Mouse (Mus musculus): ENCODE data around the gene Cabp5. TPM values are rescaled to one million over a fixed set of nuclear protein-coding genes. Genes with fewer than 3 reads are reported as not detected.
"Not testable (repeated sequence)": the region's sequence is repeated elsewhere in the genome, so short reads cannot be mapped to it uniquely, and the experiment has no call there.

The Cabp5 gene
- not detected in 2 replicates for polyA plus RNA-seq (2015; fragmentation: Nextera tagmentation; extraction: Ambion mirVana)

DNA sequence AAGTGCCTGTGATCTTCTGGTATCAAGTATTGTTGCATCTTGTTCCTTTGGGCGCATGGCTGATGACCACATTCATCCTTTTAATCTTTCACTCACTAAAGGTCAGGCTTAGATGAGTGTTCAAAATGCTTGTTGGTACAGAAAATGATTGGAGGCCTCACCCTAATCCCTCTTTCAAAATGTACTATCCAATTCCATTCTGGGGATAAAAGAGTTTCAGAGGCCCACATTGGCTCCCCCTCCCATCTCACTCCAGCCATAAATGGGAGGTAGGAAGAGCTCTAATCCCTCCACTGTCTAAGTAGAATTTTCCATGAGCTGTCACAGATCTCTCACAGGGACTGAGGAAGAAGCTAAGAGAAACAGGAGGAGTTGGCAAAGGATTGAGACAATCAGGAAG, at the start of gene Cabp5:
TSS of gene Cabp5 (plus strand) at position 301 of the 400 bp plus-strand sequence.
- Histone ChIP-seq H3K4me1 (replicated peaks; ENCODE audit: control insufficient read depth, insufficient read depth) (no peaks in the 10 kb centered on the region), H3K4me3 (ENCODE audit: low read depth, low read length) (no peak within 1 kb of the TSS), H3K4me2 (replicated peaks; ENCODE audit: low read depth) (no peak within 1 kb of the TSS), H3K9me3 (ENCODE audit: control insufficient read depth, low read length) (no peaks in the 10 kb centered on the region), H3K9ac (ENCODE audit: low read length) (no peak within 1 kb of the TSS), H3K27ac (replicated peaks) (no peak within 1 kb of the TSS), H3K27me3 (ENCODE audit: control insufficient read depth, insufficient read depth, low read length) (no peaks in the 10 kb centered on the region), H3K36me3 (ENCODE audit: control insufficient read depth, insufficient read depth, low read length) (no peaks in the 10 kb centered on the region)
- no peak for ATAC-seq (ENCODE audit: low FRiP score, low TSS enrichment)
- 73% methylated on average over 1 of the region's 1 CpGs for WGBS
- no peak for DNase-seq (ENCODE audit: low spot score)
- TF ChIP-seq CTCF (IDR thresholded peaks at IDR 0.05; ENCODE audit: low read depth) = no peak
- no peak for TF ChIP-seq EP300 (optimal IDR thresholded peaks at IDR 0.05)

DNA sequence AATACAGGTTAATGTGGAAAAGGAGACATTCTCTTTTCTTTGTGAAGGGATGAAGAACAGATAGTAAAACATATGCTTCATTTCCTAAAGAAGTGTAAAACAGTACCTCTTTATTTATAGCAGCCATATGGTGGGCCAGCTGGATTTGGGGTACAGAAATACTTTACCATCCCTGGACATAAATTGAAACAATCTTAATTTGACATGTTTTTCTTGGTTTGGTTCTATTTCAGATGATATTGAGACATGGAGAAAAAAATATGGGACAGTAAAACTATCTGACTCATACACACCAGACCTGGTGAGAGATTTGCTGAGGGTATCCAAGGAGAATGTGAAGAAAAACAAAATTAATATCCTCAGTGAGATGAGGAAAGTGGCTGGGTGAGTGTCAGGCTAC, 42.0 kb upstream of the Cabp5 start:
- no peak for ATAC-seq (ENCODE audit: low FRiP score, low TSS enrichment)
- TF ChIP-seq CTCF (IDR thresholded peaks at IDR 0.05; ENCODE audit: low read depth) (no peak), EP300 (optimal IDR thresholded peaks at IDR 0.05) (no peak)

DNA sequence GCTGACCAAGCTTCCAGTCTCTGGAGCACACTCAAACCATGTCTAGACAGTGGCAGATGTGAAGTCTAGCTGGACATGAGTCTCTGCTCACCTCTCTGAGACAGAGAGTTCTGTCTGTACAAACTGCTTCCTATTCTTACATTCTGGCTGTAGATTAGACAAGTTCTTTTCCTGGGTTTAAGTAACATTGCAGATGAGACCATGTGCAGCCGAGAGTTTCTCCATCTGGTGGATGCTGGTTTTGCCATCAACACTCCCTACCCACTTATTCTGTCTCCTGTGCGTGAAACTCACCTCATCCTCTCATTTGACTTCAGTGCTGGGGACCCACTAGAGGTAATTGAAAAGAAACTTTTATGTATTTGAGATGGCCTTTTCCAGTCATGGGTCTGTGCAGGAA, 17.3 kb upstream of the Cabp5 start:
- H3K4me2 ChIP-seq (replicated peaks; ENCODE audit: low read depth) = no peak overlapping the region
- ATAC-seq (ENCODE audit: low FRiP score, low TSS enrichment) = no peak
- 78% methylated on average over 2 of the region's 2 CpGs for WGBS
- TF ChIP-seq EP300 (optimal IDR thresholded peaks at IDR 0.05) (no peak), CTCF (IDR thresholded peaks at IDR 0.05; ENCODE audit: low read depth) (no peak)
- H3K4me3 ChIP-seq (ENCODE audit: low read depth, low read length) = no peak overlapping the region
- no peaks in the 10 kb centered on the region for H3K27me3 ChIP-seq (ENCODE audit: control insufficient read depth, insufficient read depth, low read length)
- H3K36me3 ChIP-seq (ENCODE audit: control insufficient read depth, insufficient read depth, low read length) = no peaks in the 10 kb centered on the region
- no peaks in the 10 kb centered on the region for H3K9me3 ChIP-seq (ENCODE audit: control insufficient read depth, low read length)
- no peak for DNase-seq (ENCODE audit: low spot score)
- no peak overlapping the region for H3K27ac ChIP-seq (replicated peaks)
- no peak overlapping the region for H3K9ac ChIP-seq (ENCODE audit: low read length)
- H3K4me1 ChIP-seq (replicated peaks; ENCODE audit: control insufficient read depth, insufficient read depth) = no peaks in the 10 kb centered on the region

More for the DNA sequence above, 42.0 kb upstream of the Cabp5 start:
- no peak for DNase-seq (ENCODE audit: low spot score)
- H3K4me1 ChIP-seq (replicated peaks; ENCODE audit: control insufficient read depth, insufficient read depth) = no peaks in the 10 kb centered on the region
- no peak overlapping the region for H3K9ac ChIP-seq (ENCODE audit: low read length)
- H3K4me3 ChIP-seq (ENCODE audit: low read depth, low read length) = no peak overlapping the region
- no peak overlapping the region for H3K4me2 ChIP-seq (replicated peaks; ENCODE audit: low read depth)
- no peaks in the 10 kb centered on the region for H3K27me3 ChIP-seq (ENCODE audit: control insufficient read depth, insufficient read depth, low read length)
- H3K36me3 ChIP-seq (ENCODE audit: control insufficient read depth, insufficient read depth, low read length) = no peaks in the 10 kb centered on the region
- H3K9me3 ChIP-seq (ENCODE audit: control insufficient read depth, low read length) = no peaks in the 10 kb centered on the region
- no peak overlapping the region for H3K27ac ChIP-seq (replicated peaks)

DNA sequence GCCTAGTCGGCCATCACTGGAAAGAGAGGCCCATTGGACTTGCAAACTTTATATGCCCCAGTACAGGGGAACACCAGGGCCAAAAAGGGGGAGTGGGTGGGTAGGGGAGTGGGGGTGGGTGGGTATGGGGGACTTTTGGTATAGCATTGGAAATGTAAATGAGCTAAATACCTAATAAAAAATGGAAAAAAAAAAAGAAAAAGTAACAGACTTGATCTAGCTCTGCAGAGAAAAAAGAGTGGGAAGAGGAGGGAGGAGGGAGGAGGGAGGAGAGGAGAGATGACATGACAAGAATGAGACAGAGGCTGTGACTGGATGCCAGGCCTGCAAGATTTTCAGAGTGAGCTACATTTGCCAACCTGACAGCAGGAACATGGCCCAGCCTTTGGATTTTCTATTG, 52.6 kb downstream of the Cabp5 start, which contains the start of gene Bsph1:
TSS of gene Bsph1 (plus strand) at position 301 of the 400 bp plus-strand sequence.
- H3K27me3 ChIP-seq (ENCODE audit: control insufficient read depth, insufficient read depth, low read length); H3K4me2 ChIP-seq (replicated peaks; ENCODE audit: low read depth); H3K36me3 ChIP-seq (ENCODE audit: control insufficient read depth, insufficient read depth, low read length); DNase-seq (ENCODE audit: low spot score); H3K4me3 ChIP-seq (ENCODE audit: low read depth, low read length); H3K4me1 ChIP-seq (replicated peaks; ENCODE audit: control insufficient read depth, insufficient read depth); H3K9me3 ChIP-seq (ENCODE audit: control insufficient read depth, low read length); ATAC-seq (ENCODE audit: low FRiP score, low TSS enrichment); H3K9ac ChIP-seq (ENCODE audit: low read length); H3K27ac ChIP-seq (replicated peaks): not testable (repeated sequence)
- 56% methylated on average over 1 of the region's 1 CpGs for WGBS

Other genes starting within 250 kb of the Cabp5 start
- 0.02 TPM in 1 of 2 replicates, not detected in the other for gene Vmn1r88, start 238.6 kb upstream of the Cabp5 start, polyA plus RNA-seq (2015; fragmentation: Nextera tagmentation; extraction: Ambion mirVana)
- not detected in 2 replicates for gene Vmn1r89, start 185.1 kb upstream of the Cabp5 start, polyA plus RNA-seq (2015; fragmentation: Nextera tagmentation; extraction: Ambion mirVana)
- 29.0 and 32.6 TPM in 2 replicates for gene Lig1, start 120.8 kb upstream of the Cabp5 start, polyA plus RNA-seq (2015; fragmentation: Nextera tagmentation; extraction: Ambion mirVana)
- 2.1 and 2.9 TPM in 2 replicates for gene Zswim9, start 119.4 kb upstream of the Cabp5 start, polyA plus RNA-seq (2015; fragmentation: Nextera tagmentation; extraction: Ambion mirVana)
- 1.1 and 1.2 TPM in 2 replicates for gene Pla2g4c, start 73.5 kb upstream of the Cabp5 start, polyA plus RNA-seq (2015; fragmentation: Nextera tagmentation; extraction: Ambion mirVana)
- gene Bsph1, start 52.7 kb downstream of the Cabp5 start, polyA plus RNA-seq (2015; fragmentation: Nextera tagmentation; extraction: Ambion mirVana) = not detected in 2 replicates
- gene Bsph2, start 172.9 kb downstream of the Cabp5 start, polyA plus RNA-seq (2015; fragmentation: Nextera tagmentation; extraction: Ambion mirVana) = not detected in 2 replicates
- gene Sult2a5, start 225.8 kb downstream of the Cabp5 start, polyA plus RNA-seq (2015; fragmentation: Nextera tagmentation; extraction: Ambion mirVana) = not detected in 2 replicates